Mouse (Mus musculus) forebrain, embryonic 14.5 days (tissue): ENCODE measurements at regions not wholly inside any gene's neighbourhood (a gene's known extent, or its start where the extent isn't known, plus 50 kb on each side); places are given as distances from the start of the nearest gene placed in this dataset.

Experiments used
- ATAC-seq: fragments of 200-750 bp; cut with Nextera tagmentation; 2 replicates; pipeline ENCODE4 v1.8.0; 2017; ENCODE audit warnings: mild to moderate bottlenecking, moderate library complexity
- DNase-seq: peaks from one replicate; pipeline ENCODE4 v3.0.0-alpha.2; 2015; ENCODE audit warnings: low spot score
- H3K27ac ChIP-seq: fragments of 300-500 bp; sonication (generic); 2 replicates; pipeline ENCODE4 v1.5.1; 2014; ENCODE audit warnings: low read depth, mild to moderate bottlenecking, control low read depth, low read length, moderate library complexity
- H3K27me3 ChIP-seq: fragments of 300-500 bp; sonication (generic); replicated peaks from 2 replicates; pipeline ENCODE4 v1.6.1; 2014; ENCODE audit warnings: low read length, control low read depth, mixed read lengths; ENCODE audit not compliant: control insufficient read depth, insufficient read depth
- H3K36me3 ChIP-seq: fragments of 300-500 bp; sonication (generic); 2 replicates; pipeline ENCODE4 v1.6.1; 2014; ENCODE audit warnings: low read length, control low read depth; ENCODE audit not compliant: control insufficient read depth, insufficient read depth
- H3K4me1 ChIP-seq: fragments of 300-500 bp; sonication (generic); 2 replicates; pipeline ENCODE4 v1.6.1; 2014; ENCODE audit warnings: antibody characterized with exemption, low read length, control low read depth; ENCODE audit not compliant: control insufficient read depth, insufficient read depth
- H3K4me2 ChIP-seq: fragments of 300-500 bp; sonication (generic); 2 replicates; pipeline ENCODE4 v1.6.1; 2014; ENCODE audit warnings: mild to moderate bottlenecking, control low read depth, low read length
- H3K4me3 ChIP-seq: fragments of 300-500 bp; sonication (generic); 2 replicates; pipeline ENCODE4 v1.5.1; 2014; ENCODE audit warnings: low read depth, low read length, control low read depth
- H3K9ac ChIP-seq: fragments of 300-500 bp; sonication (generic); 2 replicates; pipeline ENCODE4 v1.6.1; 2014; ENCODE audit warnings: mild to moderate bottlenecking, low read length, control low read depth, moderate library complexity
- H3K9me3 ChIP-seq: fragments of 300-500 bp; sonication (generic); replicated peaks from 2 replicates; pipeline ENCODE4 v1.6.1; 2016; ENCODE audit warnings: low read length, control low read depth, mixed read lengths; ENCODE audit not compliant: control insufficient read depth
- WGBS: fragments of 180-500 bp; shearing (Covaris S2); extraction: QIAGEN DNeasy Blood & Tissue Kit; methylation state at CpG from one replicate; pipeline ENCODE4 v1.1.7; 2014; 5-methylcytosine and 5-hydroxymethylcytosine counted together

- Histone ChIP-seq H3K9ac (no peak overlapping the region), H3K9me3 (no peaks in the 10 kb centered on the region), H3K27ac (no peak overlapping the region), H3K4me3 (no peak overlapping the region), H3K27me3 (no peaks in the 10 kb centered on the region), H3K4me1 (no peaks in the 10 kb centered on the region), H3K36me3 (no peaks in the 10 kb centered on the region), H3K4me2 (no peak overlapping the region)
- no peak for DNase-seq
- 91% methylated on average over 4 of the region's 4 CpGs for WGBS
- no peak for ATAC-seq
These were observed 234.4 kb upstream of the Nt5e start for GRCm38 (mm10) chr9:88092561-88092960.

GRCm38 (mm10) chr9:88113094-88113493, 213.9 kb upstream of the Nt5e start:
- no peaks in the 10 kb centered on the region for H3K27me3 ChIP-seq
- no peak overlapping the region for H3K27ac ChIP-seq
- DNase-seq (no peak), ATAC-seq (no peak)
- no peak overlapping the region for H3K9ac ChIP-seq
- H3K36me3 ChIP-seq = no peaks in the 10 kb centered on the region
- H3K4me2 ChIP-seq = no peak overlapping the region
- no peaks in the 10 kb centered on the region for H3K4me1 ChIP-seq
- 67% methylated on average over 1 of the region's 1 CpGs for WGBS
- H3K9me3 ChIP-seq = no peaks in the 10 kb centered on the region
- no peak overlapping the region for H3K4me3 ChIP-seq

GRCm38 (mm10) chr9:88120536-88120935, 206.5 kb upstream of the Nt5e start:
- DNase-seq = no peak
- Histone ChIP-seq H3K4me2 (no peak overlapping the region), H3K36me3 (no peaks in the 10 kb centered on the region), H3K4me1 (no peaks in the 10 kb centered on the region), H3K27ac (no peak overlapping the region), H3K9ac (no peak overlapping the region), H3K9me3 (no peaks in the 10 kb centered on the region), H3K4me3 (no peak overlapping the region), H3K27me3 (no peaks in the 10 kb centered on the region)
- ATAC-seq = peak; percentile 23; the same call in 1 of the 2 replicates
- whole genome bisulfite sequencing = 85% methylated on average over 5 of the region's 5 CpGs

GRCm38 (mm10) chr9:88120963-88121570, 205.9 kb upstream of the Nt5e start:
- Histone ChIP-seq H3K27ac (no peak overlapping the region), H3K9ac (no peak overlapping the region), H3K4me1 (no peaks in the 10 kb centered on the region), H3K27me3 (no peaks in the 10 kb centered on the region), H3K4me3 (no peak overlapping the region), H3K4me2 (no peak overlapping the region), H3K9me3 (no peaks in the 10 kb centered on the region), H3K36me3 (no peaks in the 10 kb centered on the region)
- peak; percentile 55; the same call in 1 of the 2 replicates for ATAC-seq
- WGBS = 68% methylated on average over 11 of the region's 11 CpGs
- peak; percentile 36 for DNase-seq

- H3K4me2 ChIP-seq = no peak overlapping the region
- DNase-seq (no peak), ATAC-seq (no peak)
- no peaks in the 10 kb centered on the region for H3K9me3 ChIP-seq
- H3K27me3 ChIP-seq = no peaks in the 10 kb centered on the region
- H3K36me3 ChIP-seq = no peaks in the 10 kb centered on the region
- no peak overlapping the region for H3K9ac ChIP-seq
- H3K27ac ChIP-seq = no peak overlapping the region
- 89% methylated on average over 9 of the region's 9 CpGs for WGBS
- no peaks in the 10 kb centered on the region for H3K4me1 ChIP-seq
- no peak overlapping the region for H3K4me3 ChIP-seq
These were observed 202.5 kb upstream of the Nt5e start for GRCm38 (mm10) chr9:88124322-88125005.

- 84% methylated on average over 6 of the region's 6 CpGs for WGBS
- Histone ChIP-seq H3K27ac (no peak overlapping the region), H3K4me3 (no peak overlapping the region), H3K9ac (no peak overlapping the region), H3K4me1 (no peaks in the 10 kb centered on the region), H3K9me3 (no peaks in the 10 kb centered on the region), H3K27me3 (no peaks in the 10 kb centered on the region), H3K4me2 (no peak overlapping the region), H3K36me3 (no peaks in the 10 kb centered on the region)
- ATAC-seq (no peak), DNase-seq (no peak)
These were observed 163.8 kb upstream of the Nt5e start for GRCm38 (mm10) chr9:88163025-88163780.

GRCm38 (mm10) chr9:88177575-88178254, 149.3 kb upstream of the Nt5e start:
- WGBS = 72% methylated on average over 4 of the region's 4 CpGs
- H3K9ac ChIP-seq = no peak overlapping the region
- H3K9me3 ChIP-seq = no peaks in the 10 kb centered on the region
- no peak overlapping the region for H3K27ac ChIP-seq
- H3K4me3 ChIP-seq = no peak overlapping the region
- DNase-seq = no peak
- H3K27me3 ChIP-seq = no peaks in the 10 kb centered on the region
- H3K36me3 ChIP-seq = no peaks in the 10 kb centered on the region
- ATAC-seq = no peak
- no peak overlapping the region for H3K4me2 ChIP-seq
- H3K4me1 ChIP-seq = no peaks in the 10 kb centered on the region

GRCm38 (mm10) chr9:88181189-88181994, 145.6 kb upstream of the Nt5e start:
- H3K4me2 ChIP-seq = no peak overlapping the region
- ATAC-seq (no peak), DNase-seq (no peak)
- H3K4me1 ChIP-seq = no peaks in the 10 kb centered on the region
- no peak overlapping the region for H3K9ac ChIP-seq
- no peaks in the 10 kb centered on the region for H3K9me3 ChIP-seq
- 86% methylated on average over 9 of the region's 9 CpGs for WGBS
- H3K27ac ChIP-seq = no peak overlapping the region
- H3K36me3 ChIP-seq = no peaks in the 10 kb centered on the region
- H3K27me3 ChIP-seq = no peaks in the 10 kb centered on the region
- no peak overlapping the region for H3K4me3 ChIP-seq
